Mouse (Mus musculus): ENCODE data around the gene Veph1.

The Veph1 gene

DNA sequence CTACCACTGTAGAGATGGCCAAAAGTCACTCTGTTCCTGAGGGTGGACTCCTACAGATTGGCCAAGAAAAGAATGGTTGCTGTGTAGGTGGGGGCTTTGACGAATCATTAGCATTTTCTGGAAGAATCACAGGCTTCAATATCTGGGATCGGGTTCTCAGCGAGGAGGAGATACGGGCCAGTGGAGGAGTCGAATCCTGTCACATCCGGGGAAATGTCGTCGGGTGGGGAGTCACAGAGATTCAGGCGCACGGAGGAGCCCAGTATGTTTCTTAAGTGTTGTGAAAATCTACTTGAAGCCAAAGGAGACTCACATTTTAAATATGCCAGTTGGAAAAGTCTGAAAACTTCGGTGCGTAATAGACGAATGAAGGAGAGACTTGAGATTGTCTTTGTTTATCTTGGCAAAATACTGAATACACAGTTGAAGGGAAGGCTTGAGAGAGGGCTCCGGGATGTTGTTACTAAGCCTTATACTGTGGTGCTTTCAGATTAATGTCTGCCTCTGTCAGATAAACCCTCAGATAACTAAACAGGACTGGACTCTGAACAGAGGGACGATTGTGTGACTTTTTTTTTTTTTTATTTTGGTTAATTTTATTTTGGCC is 71.6 kb downstream of the Veph1 start:
- no peak for DNase-seq (ENCODE audit: low read depth, low spot score)

DNA sequence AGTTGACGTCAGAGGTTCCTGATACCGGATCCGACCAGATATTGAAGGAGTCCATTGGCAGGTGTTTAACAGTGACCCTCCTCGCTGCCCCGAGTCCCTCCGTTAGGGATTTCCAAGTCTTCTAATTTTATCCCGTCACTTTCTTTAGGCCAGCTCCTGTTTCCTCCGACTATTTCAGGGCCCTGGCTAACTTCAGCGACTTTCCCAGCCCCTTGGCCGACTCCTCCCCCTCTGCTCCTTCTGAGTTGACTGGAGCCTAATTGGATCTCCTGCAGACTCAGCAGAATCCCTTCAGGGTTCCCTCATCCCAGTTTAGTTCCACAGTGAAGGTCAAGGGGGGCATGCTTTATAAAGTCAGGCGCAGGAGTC is 75.4 kb downstream of the Veph1 start:
- DNase-seq (ENCODE audit: low read depth, low spot score), result no peak

DNA sequence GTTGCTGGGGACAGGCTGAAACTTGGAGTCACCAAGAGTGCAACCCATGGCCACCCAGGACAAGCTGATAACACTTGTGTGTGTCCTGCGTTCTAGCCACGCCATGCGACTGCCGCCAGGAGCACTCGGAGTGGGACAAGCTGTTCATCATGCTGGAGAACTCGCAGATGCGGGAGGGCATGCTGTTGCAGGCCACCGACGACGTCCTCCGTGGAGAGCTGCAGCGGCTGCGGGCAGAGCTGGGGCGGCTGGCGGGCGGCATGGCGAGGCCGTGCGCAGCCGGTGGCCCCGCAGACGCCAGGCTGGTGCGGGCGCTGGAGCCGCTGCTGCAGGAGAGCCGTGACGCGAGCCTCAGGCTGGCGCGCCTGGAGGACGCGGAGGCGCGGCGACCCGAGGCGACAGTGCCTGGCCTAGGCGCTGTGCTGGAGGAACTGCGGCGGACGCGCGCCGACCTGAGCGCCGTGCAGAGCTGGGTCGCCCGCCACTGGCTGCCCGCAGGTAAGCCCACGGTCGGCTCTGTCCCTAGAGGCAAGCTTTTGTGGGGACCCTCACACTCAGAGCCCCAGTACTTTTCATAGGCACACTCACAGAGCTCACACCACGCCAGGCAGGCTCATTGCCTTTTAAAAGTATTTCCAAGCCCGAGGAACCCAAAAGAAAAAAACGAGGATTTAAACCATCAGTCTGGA is 75.9 kb downstream of the Veph1 start:
- DNase-seq (ENCODE audit: low read depth, low spot score), result no peak

DNA sequence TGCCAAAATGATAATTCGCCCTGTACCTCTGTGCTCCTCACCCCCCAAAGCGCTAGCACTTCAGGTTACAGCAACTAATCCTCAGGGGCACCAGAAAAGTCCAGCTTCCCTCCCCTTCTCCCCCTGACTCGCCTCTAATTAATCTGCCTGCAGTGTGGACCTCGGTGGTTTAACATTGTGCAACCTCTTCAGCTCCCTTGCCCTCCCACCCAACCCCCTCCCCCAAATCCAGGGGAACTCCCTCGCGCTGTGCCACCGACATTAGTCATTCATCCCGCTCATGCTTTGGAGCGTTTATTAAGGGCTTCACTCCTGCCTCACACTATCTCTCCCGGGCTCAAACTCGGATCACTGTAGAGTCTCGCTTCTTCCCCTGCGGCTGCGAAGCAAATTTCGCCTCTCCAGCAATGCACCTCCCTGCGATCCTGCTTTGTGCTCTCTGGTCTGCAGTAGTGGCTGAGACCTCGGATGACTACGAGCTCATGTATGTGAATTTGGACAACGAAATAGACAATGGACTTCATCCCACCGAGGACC is 76.9 kb downstream of the Veph1 start, which contains the start of gene Ptx3:
Gene Ptx3, plus strand, starts transcription at position 256 of the 537 bp plus-strand sequence.
- no peak for DNase-seq (ENCODE audit: low read depth, low spot score)

DNA sequence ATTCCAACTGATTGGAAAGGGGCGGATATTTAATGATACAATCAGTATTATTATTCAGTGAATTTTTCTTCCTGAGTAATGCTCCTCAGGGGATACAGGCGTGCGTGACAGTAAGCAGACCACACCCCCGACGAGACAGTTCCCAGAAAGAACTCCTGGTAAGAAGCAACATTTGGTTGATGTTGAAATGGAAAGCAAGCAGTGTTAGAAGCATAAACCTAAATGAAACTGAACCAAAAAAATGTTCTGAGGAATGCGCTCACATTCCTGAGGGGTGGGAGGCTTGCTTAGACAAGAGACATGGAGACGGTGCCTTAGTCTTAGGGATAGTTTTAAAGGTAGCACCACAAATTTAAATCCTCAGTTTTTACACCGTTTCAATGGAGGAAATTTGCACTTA is 80.9 kb downstream of the Veph1 start:
- no peak for DNase-seq (ENCODE audit: low read depth, low spot score)

DNA sequence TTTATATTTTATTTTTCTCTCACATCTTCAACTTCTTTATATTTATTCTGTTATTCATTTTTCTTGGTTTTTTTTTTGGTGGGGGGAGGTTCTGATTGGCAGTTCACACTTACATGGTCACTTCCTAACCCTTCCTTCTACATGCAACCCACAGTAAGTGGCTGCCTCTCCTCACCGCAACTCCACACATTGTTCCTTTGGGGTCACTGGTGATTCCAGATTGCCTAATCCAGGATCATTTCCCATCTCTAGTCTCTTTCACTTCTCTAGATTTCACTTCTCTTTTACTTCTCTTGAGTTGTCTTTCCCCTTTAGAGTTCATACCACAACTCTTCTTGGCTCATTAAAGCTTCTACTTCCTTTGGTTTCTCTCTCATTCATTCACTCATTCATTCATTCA is 83.1 kb downstream of the Veph1 start:
- no peak for DNase-seq (ENCODE audit: low read depth, low spot score)

DNA sequence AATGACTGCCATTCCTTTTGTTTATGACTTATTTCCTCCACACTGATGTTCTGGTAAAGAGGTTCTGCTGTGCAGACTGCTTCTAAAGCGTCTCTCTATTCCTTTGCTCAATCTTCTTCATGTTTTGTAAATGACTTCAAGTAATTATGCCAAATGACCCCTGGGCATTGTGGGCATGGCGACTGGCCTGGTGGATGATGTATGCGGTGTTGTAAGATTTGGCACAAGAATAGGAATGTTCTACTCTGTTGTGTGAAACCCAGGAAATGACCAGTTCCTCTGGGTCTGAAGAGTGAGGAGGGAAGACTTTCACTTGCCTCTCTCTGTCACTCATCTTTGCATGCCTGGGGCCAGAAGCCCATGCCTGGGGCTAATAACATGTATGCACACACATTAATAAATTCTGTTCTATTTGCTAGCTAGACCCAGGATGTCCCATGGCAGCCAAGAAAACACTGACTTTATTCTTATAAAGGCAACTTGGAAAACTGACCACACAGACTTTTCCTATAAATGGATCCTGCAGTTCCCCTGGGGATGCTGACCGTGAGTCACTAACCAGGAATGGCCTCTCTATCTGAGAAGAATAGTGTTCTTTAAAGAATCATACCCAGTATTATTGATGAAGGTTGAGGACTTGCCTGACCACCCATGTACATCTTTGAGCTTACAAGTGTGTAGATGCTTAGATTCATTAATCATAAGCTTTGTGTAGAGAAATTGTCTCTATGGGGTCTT is 87.6 kb downstream of the Veph1 start:
- DNase-seq (ENCODE audit: low read depth, low spot score), result no peak

DNA sequence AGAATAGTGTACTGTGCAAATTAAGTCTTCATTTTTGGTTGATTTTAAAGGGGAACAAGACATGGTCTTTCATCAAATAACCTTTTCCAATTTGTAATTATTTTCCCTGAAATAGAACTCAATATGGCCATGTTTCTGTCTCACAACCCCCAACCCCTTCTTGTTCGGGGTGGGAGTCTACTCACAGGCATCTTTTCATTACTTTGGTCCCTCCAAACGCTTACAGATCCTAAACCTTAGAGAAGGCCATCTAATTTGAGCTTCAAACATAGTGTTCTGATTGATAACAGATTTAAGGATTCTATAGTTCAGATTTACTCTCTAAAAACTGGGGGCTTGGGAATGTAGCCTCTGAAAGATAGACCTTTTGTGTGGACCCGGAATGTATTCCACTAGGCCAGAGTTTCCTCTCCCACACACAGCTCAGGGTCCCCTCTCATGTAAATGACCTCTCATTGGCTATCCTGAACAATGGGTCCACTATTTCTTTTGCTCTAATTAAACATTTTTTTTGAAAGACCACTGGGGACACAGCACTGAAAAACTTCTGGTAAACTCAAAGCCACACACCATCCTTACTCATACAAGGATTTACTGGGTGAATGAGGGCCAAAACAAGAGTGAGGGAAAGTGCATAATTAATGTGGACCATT is 102.6 kb downstream of the Veph1 start:
- no peak for DNase-seq (ENCODE audit: low read depth, low spot score)

DNA sequence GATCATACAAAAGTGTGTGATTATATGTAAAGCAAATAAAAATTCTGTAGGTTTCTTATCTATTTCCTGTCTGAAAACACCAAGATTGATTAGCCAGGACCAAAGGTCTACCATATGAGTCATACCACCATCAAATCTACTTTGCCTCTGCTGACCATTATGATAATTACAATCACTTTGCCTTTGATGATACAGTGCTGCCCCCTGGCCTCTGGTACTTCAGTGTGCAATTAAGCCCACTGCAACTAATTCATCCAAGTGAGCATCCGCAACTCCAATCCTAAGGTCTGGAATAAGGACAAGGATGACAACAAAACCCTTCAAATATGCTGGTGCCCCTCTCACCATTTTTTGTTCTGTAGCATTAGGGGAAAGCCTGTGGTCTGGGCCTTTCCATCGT is 117.0 kb downstream of the Veph1 start:
- DNase-seq (ENCODE audit: low read depth, low spot score), result no peak

DNA sequence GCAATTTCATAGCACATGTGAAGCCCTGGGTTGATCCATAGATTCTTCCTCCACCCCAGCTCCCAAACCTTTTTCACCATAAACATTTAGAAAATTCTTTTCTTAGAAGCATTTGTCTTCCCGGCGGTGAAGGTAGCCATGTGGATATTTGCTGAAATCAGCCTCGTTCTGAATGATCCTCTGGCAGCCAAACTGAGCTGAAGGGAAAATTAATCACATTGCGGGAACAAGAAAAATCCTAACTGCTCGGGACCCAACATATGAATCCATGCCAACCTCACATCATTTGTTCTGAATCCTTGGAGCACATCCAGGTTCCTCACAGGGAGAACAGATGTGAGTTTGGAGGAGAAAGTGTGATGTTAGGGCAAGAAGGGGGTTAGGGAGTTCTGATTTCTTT is 123.7 kb downstream of the Veph1 start:
- DNase-seq (ENCODE audit: low read depth, low spot score), result no peak

DNA sequence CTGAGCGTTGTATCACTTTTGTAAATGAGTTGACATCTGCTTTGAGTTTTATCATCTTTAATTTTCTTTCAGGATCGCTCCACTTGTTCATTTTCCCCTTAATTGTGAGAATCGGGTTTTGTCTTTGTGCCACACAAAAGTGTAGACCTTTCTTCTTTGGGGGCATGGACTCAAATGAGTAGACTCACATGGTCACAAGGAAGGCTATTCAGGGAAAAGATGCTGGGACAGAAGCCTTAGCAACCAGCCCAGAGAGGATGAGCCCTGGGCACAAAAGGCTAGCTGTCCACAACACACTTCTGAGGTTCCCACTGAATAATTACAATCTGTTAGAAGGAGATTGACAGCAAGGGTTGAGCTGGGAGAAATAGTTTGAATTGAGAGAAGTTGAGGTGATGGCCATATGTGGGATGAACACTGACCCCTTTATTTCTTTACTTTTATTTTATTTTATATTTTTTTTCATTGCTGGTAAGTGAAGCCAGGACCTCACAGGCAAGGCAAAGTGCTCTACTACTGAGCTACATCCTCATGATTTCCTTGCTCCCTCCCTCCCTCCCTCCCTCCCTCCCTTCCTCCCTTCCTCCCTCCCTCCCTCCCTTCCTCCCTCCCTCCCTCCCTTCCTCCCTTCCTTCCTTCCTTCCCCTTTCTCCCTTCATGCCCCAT is 126.6 kb downstream of the Veph1 start:
- DNase-seq (ENCODE audit: low read depth, low spot score), result no peak

DNA sequence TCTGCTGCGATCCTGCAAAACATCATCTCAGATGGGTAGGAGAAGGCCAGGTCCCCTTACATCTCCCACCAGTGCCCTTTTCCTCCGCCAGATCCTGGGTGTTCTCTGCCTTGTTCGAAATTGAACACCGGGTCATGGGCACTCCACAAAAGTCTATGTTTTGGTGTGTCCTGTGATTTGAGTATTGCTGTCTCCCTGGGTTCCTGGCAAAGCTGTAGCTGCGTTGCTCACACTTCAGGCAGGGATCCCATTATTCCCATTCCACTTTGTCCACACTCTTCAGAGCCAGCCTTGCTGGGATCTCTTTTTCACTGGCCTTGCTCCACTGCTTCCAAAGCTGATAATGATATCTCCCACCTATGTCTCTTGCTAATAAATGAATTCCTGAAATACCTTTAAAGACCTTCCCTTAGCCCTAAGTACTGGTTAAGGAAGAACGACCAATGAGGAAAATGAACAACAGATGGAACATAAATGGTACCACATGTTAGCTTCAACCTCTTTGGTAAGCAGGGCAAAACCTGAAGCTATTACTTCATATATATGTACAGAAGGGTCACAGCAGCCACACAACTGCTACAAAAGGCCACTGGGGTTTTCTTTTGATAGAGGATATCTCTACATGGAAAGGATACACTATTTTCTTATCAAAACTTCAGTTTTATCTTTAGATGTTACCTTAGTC is 129.9 kb downstream of the Veph1 start:
- DNase-seq (ENCODE audit: low read depth, low spot score), result no peak

DNA sequence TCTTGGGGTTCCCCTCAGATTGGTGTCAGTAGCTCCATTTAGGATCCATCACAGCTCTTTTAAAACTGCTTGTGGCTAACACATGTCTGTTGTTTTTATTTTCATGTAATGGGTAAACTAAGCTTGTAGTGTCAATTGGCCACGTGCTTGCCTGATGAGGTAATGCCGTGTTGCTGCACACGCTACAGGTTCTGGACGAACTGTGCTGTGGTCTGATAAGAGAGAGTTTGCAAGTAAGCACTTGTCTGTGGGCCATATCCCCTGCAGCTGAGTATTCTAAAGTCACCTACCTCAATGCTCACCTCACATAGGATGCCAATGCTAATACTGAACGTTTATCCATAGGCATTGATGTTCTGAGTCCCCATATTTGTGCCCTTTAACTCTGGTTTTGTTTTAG is 131.6 kb downstream of the Veph1 start:
- no peak for DNase-seq (ENCODE audit: low read depth, low spot score)

DNA sequence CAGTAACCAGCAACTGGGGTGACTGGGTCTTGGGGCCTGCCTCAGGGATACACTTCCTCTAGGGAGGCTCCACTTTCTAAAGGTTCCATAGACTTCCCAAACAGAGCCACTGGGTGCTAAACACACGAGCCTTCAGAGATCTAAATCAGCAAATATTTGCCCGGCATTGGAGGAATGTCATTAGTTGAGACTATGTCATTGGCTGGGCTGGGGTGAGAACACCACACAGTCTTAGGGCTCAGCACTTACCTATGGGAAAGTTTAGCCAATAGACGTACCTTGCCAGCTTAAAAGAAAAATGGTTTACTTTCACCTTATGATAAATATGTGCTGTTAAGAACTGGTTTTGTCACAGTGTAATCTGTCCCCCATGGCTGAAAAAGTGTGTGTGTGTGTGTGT is 132.1 kb downstream of the Veph1 start:
- DNase-seq (ENCODE audit: low read depth, low spot score), result no peak

DNA sequence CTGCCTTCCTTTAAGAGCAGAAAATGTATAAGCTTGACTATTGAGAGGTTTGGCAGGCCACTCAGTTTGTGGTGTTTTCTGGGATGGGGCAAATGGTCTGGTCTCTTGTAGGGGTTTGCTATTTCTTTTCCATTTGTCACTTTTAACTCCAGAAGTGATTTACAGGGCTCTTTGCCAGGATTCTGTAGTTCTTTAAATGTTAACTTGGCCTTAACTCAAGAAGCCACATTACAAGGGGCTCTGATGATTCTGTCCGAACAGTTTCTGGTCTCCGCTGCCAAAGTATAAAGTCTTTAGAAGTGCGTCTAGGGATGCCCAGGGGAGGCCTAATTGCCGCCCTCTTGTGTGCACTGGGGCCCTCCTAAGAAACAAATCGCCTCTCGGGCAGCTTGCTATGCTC is 134.0 kb downstream of the Veph1 start:
- DNase-seq (ENCODE audit: low read depth, low spot score), result no peak

DNA sequence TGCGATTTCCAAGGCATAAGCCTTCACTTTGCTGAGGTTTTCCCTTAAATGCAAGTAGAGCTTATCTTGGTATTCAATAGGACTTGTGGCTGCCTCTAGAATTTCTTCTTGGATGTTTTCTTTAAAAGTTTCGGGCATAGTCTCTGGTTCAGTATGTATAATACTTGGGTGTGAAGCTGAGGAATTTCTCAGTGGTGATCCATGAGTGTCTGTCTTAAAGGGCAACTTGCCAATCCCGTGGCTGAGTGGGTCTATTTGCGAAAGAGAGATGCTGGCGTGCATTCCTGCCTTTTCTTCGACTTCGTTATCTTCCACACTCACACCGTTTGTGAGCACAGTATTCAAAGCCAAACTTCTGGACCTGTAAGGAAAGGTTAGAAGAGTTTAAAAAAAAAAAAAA is 138.7 kb downstream of the Veph1 start:
- DNase-seq (ENCODE audit: low read depth, low spot score), result no peak

DNA sequence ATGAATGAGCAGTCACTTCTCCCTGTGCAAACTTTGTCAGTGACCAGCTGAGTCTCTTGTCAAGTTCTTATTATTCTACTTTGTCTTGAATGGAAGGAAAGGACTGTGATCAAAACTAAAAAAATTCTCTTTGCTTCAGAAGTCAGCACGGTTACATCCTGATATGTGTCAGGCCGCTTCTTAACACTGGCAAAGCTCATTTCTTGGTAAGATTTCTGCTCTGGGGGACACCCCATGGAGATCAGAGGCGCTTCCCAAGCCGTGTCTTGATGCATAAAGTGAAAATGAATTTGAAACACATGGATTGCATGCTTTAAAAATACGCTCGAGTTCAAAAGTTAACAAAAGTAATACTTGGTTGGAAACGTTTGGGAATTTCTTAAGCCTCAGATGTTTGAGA is 159.0 kb downstream of the Veph1 start:
- DNase-seq (ENCODE audit: low read depth, low spot score), result no peak

DNA sequence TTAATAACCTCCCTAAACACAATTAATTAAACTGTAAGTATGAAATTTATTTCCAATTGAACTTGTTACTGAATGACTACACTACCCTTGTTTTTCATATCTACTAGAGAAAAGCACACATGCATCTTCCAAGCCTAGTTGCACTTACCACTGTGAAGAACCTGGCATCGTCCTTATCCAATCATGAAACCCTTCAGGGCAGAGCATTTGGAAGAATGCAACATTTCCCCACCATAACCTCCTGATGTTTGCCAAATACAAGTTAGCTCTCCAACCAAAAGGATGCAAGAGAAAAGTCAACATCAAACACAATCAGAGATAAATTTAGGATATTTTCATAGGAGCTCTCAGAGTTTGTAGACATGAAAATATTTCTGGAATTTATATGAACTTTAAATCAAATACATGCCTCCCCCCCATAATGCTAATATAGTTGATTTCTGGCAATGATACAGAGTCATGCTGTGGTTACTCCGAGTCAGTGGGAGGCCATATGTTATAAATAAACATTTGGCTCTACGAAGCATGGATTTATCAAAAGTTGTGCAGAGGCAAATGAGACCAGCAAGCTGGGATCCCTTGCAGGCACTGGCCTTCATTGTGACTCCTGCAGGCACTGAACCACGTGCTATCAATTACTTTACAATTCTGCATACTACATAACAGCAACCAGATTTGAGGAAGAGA is 165.2 kb downstream of the Veph1 start:
- DNase-seq (ENCODE audit: low read depth, low spot score), result no peak

DNA sequence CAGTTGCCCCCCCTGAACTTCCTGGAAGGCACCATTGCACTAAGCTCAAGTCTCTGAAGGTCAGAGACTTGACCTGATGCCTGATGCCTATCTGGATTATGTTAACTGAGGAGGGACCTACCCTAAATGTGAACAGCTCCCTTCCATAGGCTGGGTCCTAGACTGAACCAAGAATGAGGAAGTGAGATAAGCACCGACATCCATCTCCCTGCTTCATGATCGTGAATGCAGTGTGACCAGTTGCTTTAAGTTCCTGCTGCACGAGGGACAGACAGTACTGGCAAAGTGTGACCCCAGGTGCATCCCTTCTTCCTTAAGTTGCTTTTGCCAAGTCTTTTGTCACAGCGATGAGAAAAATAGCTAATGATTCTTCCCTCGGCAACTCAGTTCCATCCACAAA is 166.9 kb downstream of the Veph1 start:
- no peak for DNase-seq (ENCODE audit: low read depth, low spot score)

DNA sequence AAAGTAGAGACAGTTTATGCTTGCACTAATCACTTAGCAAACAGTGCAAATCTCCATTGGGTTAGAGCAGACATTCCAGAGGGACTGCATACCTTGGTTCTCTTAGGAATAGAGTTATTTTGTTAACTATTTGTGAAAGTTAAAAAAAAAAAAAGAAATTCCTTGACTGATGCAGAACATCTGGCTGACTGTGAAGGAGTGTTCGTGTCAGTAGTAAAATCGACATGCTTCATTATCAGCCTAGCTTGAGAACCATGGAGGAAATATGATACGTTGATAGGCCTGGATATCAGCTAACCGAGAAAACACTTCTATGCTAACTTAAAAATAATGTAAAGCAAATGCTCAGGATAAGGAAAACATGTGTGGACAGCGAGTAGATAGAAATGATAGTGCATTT is 191.1 kb downstream of the Veph1 start:
- DNase-seq (ENCODE audit: low read depth, low spot score), result no peak

DNA sequence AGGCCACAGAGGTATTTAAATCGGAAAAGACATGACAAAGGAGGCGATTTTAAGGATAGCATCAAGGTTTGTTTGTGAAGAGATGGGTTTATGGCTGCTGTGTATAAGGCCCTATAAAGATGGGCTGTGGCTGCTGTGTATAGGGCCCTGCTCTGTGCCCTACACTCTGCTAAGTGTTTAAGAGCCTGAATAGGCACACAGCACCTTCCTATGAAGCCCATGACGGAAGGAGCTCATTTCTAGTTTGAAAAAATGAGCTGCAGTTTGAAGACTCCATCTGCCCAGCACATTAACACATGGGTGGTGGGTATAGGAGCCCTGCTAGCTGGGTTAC is 194.1 kb downstream of the Veph1 start:
- no peak for DNase-seq (ENCODE audit: low read depth, low spot score)

All from brain, embryonic 18.5 days (tissue).